ENCODE assay signal across 11 mouse cellular contexts in genomic region chr4:62781309-62781800, GRCm38 (mm10).
DNase-seq lines count a peak whose midpoint lies in the region; ATAC-seq and TF ChIP-seq lines count a peak whose summit lies in the region.
"Had no signal": no experiment of that assay in that cellular context is flagged by ENCODE, and none has a peak within 500 bp of the region (broad histone marks: within the 10 kb centered on the region; RNA-seq: fewer than 3 reads in every experiment).

No protein-coding gene starts in this region.

- H3K27me3 ChIP-seq in embryonic facial prominence, embryonic 15.5 days, result peaks cover 13% of the 10 kb centered on the region
- 0 out of 2 replicates have a peak, but pooled peaks cover 2% of the 10 kb centered on the region for H3K27me3 ChIP-seq in hindbrain, embryonic 16.5 days (replicated peaks; ENCODE audit: control insufficient read depth, insufficient read depth, low read length)
- H3K27me3 ChIP-seq in midbrain, embryonic 16.5 days (ENCODE audit: control insufficient read depth, insufficient read depth, low read depth, low read length), result no peaks in the 10 kb centered on the region
- no peaks in the 10 kb centered on the region for H3K27me3 ChIP-seq in kidney, embryonic 16.5 days (ENCODE audit: insufficient read depth, low read length)

- peaks cover 7% of the 10 kb centered on the region; the same call in 1 of the 2 replicates for H3K4me1 ChIP-seq in embryonic facial prominence, embryonic 15.5 days
- peaks cover 7% of the 10 kb centered on the region for H3K4me1 ChIP-seq in hindbrain, embryonic 16.5 days (ENCODE audit: control insufficient read depth, insufficient read depth, low read depth, low read length)
- peaks cover 6% of the 10 kb centered on the region; the same call in 1 of the 2 replicates for H3K4me1 ChIP-seq in midbrain, embryonic 16.5 days (ENCODE audit: control insufficient read depth, insufficient read depth, low read length)
- H3K4me1 ChIP-seq in kidney, embryonic 16.5 days (ENCODE audit: insufficient read depth, low read length), result no peaks in the 10 kb centered on the region

- intact Hi-C loops in left cerebral cortex, adult 2 months (cut with DNase I), result loop anchor here (2.0 to 5.0 kb wide), 2 partner anchors 106 to 185 kb away; no protein-coding TSS in a partner anchor
- intact Hi-C loops in left cerebral cortex, postnatal 4 days (cut with DNase I), result loop anchor here (5.0 to 10.0 kb wide), 2 partner anchors 183 to 336 kb away; partner anchors contain the start of gene Zfp618

- H3K4me3 ChIP-seq in left cerebral cortex, adult 2 months, result peak overlapping the region; percentile 45
- H3K4me3 ChIP-seq in embryonic facial prominence, embryonic 15.5 days (replicated peaks), result no peak overlapping the region
- no peak overlapping the region; the same call in 1 of the 2 replicates for H3K4me3 ChIP-seq in hindbrain, embryonic 16.5 days (ENCODE audit: low read length)
- peak overlapping the region; percentile 45 for H3K4me3 ChIP-seq in midbrain, embryonic 16.5 days (ENCODE audit: low read depth, low read length)
- H3K4me3 ChIP-seq in kidney, embryonic 16.5 days (ENCODE audit: low read length), result no peak overlapping the region

- H3K9me3 ChIP-seq in embryonic facial prominence, embryonic 15.5 days (replicated peaks), result no peaks in the 10 kb centered on the region
- no peaks in the 10 kb centered on the region for H3K9me3 ChIP-seq in hindbrain, embryonic 16.5 days (ENCODE audit: control insufficient read depth, low read length)
- no peaks in the 10 kb centered on the region for H3K9me3 ChIP-seq in midbrain, embryonic 16.5 days (replicated peaks; ENCODE audit: control insufficient read depth, low read length, poor library complexity, severe bottlenecking)
- no peaks in the 10 kb centered on the region for H3K9me3 ChIP-seq in kidney, embryonic 16.5 days (ENCODE audit: low read length)
- H3K9me3 ChIP-seq: heart, embryonic 10.5 days had no signal

- no peak overlapping the region for H3K9ac ChIP-seq in embryonic facial prominence, embryonic 15.5 days
- H3K9ac ChIP-seq in hindbrain, embryonic 16.5 days (ENCODE audit: low read depth, low read length), result peak overlapping the region; percentile 55
- peak overlapping the region; percentile 63 for H3K9ac ChIP-seq in midbrain, embryonic 16.5 days (ENCODE audit: low read depth, low read length)
- H3K9ac ChIP-seq in kidney, embryonic 16.5 days (replicated peaks; ENCODE audit: low read length), result no peak overlapping the region

- H3K36me3 ChIP-seq in embryonic facial prominence, embryonic 15.5 days, result no peaks in the 10 kb centered on the region
- H3K36me3 ChIP-seq in hindbrain, embryonic 16.5 days (ENCODE audit: control insufficient read depth, insufficient read depth, low read length), result no peaks in the 10 kb centered on the region
- H3K36me3 ChIP-seq in midbrain, embryonic 16.5 days (ENCODE audit: control insufficient read depth, insufficient read depth, low read length), result no peaks in the 10 kb centered on the region
- no peaks in the 10 kb centered on the region for H3K36me3 ChIP-seq in kidney, embryonic 16.5 days (ENCODE audit: insufficient read depth, low read length)
- H3K36me3 ChIP-seq: heart, embryonic 10.5 days had no signal

- no peak for ATAC-seq in embryonic facial prominence, embryonic 15.5 days (ENCODE audit: insufficient number of reproducible peaks, low FRiP score, low TSS enrichment, low read depth)
- no peak for ATAC-seq in hindbrain, embryonic 16.5 days
- ATAC-seq in midbrain, embryonic 16.5 days, result no peak; the same call in 1 of the 2 replicates
- ATAC-seq in kidney, embryonic 16.5 days (ENCODE audit: low FRiP score, low TSS enrichment), result no peak

- no peak overlapping the region for H3K27ac ChIP-seq in left cerebral cortex, adult 2 months
- no peak overlapping the region for H3K27ac ChIP-seq in embryonic facial prominence, embryonic 15.5 days (replicated peaks)
- no peak overlapping the region for H3K27ac ChIP-seq in hindbrain, embryonic 16.5 days (ENCODE audit: low read depth, low read length)
- no peak overlapping the region for H3K27ac ChIP-seq in midbrain, embryonic 16.5 days (ENCODE audit: low read length)
- H3K27ac ChIP-seq in kidney, embryonic 16.5 days (ENCODE audit: low read length), result no peak overlapping the region
- H3K27ac ChIP-seq: heart, embryonic 10.5 days had no signal

- 37% methylated on average over 8 of the region's 8 CpGs for WGBS in embryonic facial prominence, embryonic 15.5 days
- WGBS in hindbrain, embryonic 16.5 days, result 24% methylated on average over 8 of the region's 8 CpGs
- 16% methylated on average over 8 of the region's 8 CpGs for whole genome bisulfite sequencing in midbrain, embryonic 16.5 days
- 39% methylated on average over 8 of the region's 8 CpGs for WGBS in kidney, embryonic 16.5 days

- no peak for DNase-seq in left cerebral cortex, adult 2 months (ENCODE audit: extremely low spot score in 1 of 2, low spot score in 2 of 2)
- DNase-seq in left cerebral cortex, postnatal 4 days, result no peak
- DNase-seq in right cerebral cortex, postnatal 25 days, result no peak
- DNase-seq in cerebellum, adult 9-10 months, result no peak
- DNase-seq: kidney, adult 11 months; layer of hippocampus, postnatal 36 days had no signal

- TF ChIP-seq CTCF in left cerebral cortex, adult 2 months (IDR thresholded peaks at IDR 0.05), result no peak

- peak overlapping the region; percentile 69; the same call in 1 of the 2 replicates for H3K4me2 ChIP-seq in embryonic facial prominence, embryonic 15.5 days (replicated peaks)
- H3K4me2 ChIP-seq in hindbrain, embryonic 16.5 days (ENCODE audit: low read length), result peak overlapping the region; percentile 70
- peak overlapping the region; percentile 51 for H3K4me2 ChIP-seq in midbrain, embryonic 16.5 days (ENCODE audit: low read length)
- H3K4me2 ChIP-seq in kidney, embryonic 16.5 days (replicated peaks; ENCODE audit: low read depth, low read length), result no peak overlapping the region

Comparison
In these comparisons a context has a peak if more than half of its experiments do, and no peak if none do; other contexts are left out.
1. H3K4me3 ChIP-seq: peak in left cerebral cortex, adult 2 months (single experiment) and midbrain, embryonic 16.5 days (single experiment); none in embryonic facial prominence, embryonic 15.5 days (single experiment), hindbrain, embryonic 16.5 days (single experiment) and kidney, embryonic 16.5 days (single experiment).
2. H3K9ac ChIP-seq: peak in hindbrain, embryonic 16.5 days (single experiment) and midbrain, embryonic 16.5 days (single experiment); none in embryonic facial prominence, embryonic 15.5 days (single experiment) and kidney, embryonic 16.5 days (single experiment).